Mouse (Mus musculus) layer of hippocampus, adult 18-20 months (tissue): ENCODE data around the gene Retnla. TPM values are rescaled to one million over a fixed set of nuclear protein-coding genes. Genes with fewer than 3 reads are reported as not detected.

ENCODE experiments used
- total RNA-seq, 2 experiments: library from RNA; stranded (reverse); gene quantifications; 2 replicates each; pipeline ENCODE4 v1.2.3; 2021

The Retnla gene
- total RNA-seq, 2 experiments from 2014 or later: not detected

Other genes starting within 250 kb of the Retnla start
- gene Trat1, start 70.5 kb upstream of the Retnla start, total RNA-seq: under 1 TPM; 0.20 to 0.35 TPM
- gene Retnlb, start 25.7 kb upstream of the Retnla start, total RNA-seq: not detected
- not detected for gene Retnlg, start 30.1 kb downstream of the Retnla start, total RNA-seq
- gene Dzip3, start 151.6 kb downstream of the Retnla start, total RNA-seq: 10 to 100 TPM; 77.4 to 81.7 TPM
- gene Cip2a, start 151.6 kb downstream of the Retnla start, total RNA-seq: 1 to 10 TPM; 1.0 to 1.7 TPM
- under 1 TPM; 0.63 to 0.89 TPM for gene Myh15, start 214.9 kb downstream of the Retnla start, total RNA-seq